Mouse (Mus musculus) kidney, adult 2 months (tissue): Measurements from ENCODE around the gene Trp53.

Experiments
- CTCF ChIP-seq: fragments of 200-500 bp; conservative IDR thresholded peaks from 2 replicates; pipeline ENCODE4 v1.5.1; 2011; ENCODE audit warnings: low read depth, mild to moderate bottlenecking, control low read depth, low read length, moderate library complexity, mixed read lengths; ENCODE audit not compliant: insufficient read depth, insufficient read length
- POLR2A ChIP-seq: fragments of 200-500 bp; IDR thresholded peaks from one replicate; pipeline ENCODE4 v1.6.1; 2011; ENCODE audit warnings: low read depth, low read length, control low read depth

- TF ChIP-seq POLR2A (no peak), CTCF (no peak)
Observed at GRCm38 (mm10) chr11:69591424-69591823, 11.3 kb downstream of the Trp53 start.
